Mouse (Mus musculus) mesoderm, embryonic 11.5 days (tissue): ENCODE data around the gene Ctsr.
"Not testable (repeated sequence)": the region's sequence is repeated elsewhere in the genome, so short reads cannot be mapped to it uniquely, and the experiment has no call there.

ENCODE experiments used
- DNase-seq: peaks from one replicate; pipeline ENCODE4 v3.0.0-alpha.2; 2012; ENCODE audit warnings: low read depth, low spot score

Gene Ctsr

GRCm38 (mm10) chr13:61164156-61164555 is at the start of gene Ctsr:
Gene Ctsr, minus strand, starts transcription at chr13:61164256.
- DNase-seq, result no peak

GRCm38 (mm10) chr13:61203310-61203709 is 39.3 kb upstream of the Ctsr start, which contains the start of gene Cts6:
Gene Cts6, minus strand, starts transcription at chr13:61203410.
- no peak for DNase-seq

- DNase-seq, result not testable (repeated sequence)
These were observed 21.3 kb upstream of the Ctsr start for GRCm38 (mm10) chr13:61185151-61185933.

GRCm38 (mm10) chr13:61164622-61165021 is 566 bp upstream of the Ctsr start:
- no peak for DNase-seq
